Mouse (Mus musculus) embryonic facial prominence, embryonic 11.5 days (tissue): Measurements from ENCODE around the gene C3. TPM values are rescaled to one million over a fixed set of nuclear protein-coding genes. Genes with fewer than 3 reads are reported as not detected.

Experiments
- ATAC-seq: fragments of 200-750 bp; cut with Nextera tagmentation; replicated peaks from 2 replicates; pipeline ENCODE4 v1.8.0; 2017; ENCODE audit warnings: low read depth; ENCODE audit not compliant: insufficient number of reproducible peaks, low FRiP score, low TSS enrichment
- DNase-seq: peaks from one replicate; pipeline ENCODE4 v3.0.0-alpha.2; 2015; ENCODE audit warnings: low spot score
- H3K27ac ChIP-seq: fragments of 300-500 bp; sonication (generic); replicated peaks from 2 replicates; pipeline ENCODE4 v1.5.1; 2014; ENCODE audit warnings: mild to moderate bottlenecking, low read depth, low read length, control low read depth
- H3K27me3 ChIP-seq: fragments of 300-500 bp; sonication (generic); 2 replicates; pipeline ENCODE4 v1.6.1; 2014; ENCODE audit warnings: mild to moderate bottlenecking, low read length, moderate library complexity, mixed read lengths; ENCODE audit not compliant: control insufficient read depth, insufficient read depth
- H3K36me3 ChIP-seq: fragments of 300-500 bp; sonication (generic); replicated peaks from 2 replicates; pipeline ENCODE4 v1.6.1; 2014; ENCODE audit warnings: low read depth, mild to moderate bottlenecking, low read length, moderate library complexity, mixed read lengths; ENCODE audit not compliant: control insufficient read depth, insufficient read depth
- H3K4me1 ChIP-seq: fragments of 300-500 bp; sonication (generic); 2 replicates; pipeline ENCODE4 v1.6.1; 2014; ENCODE audit warnings: low read length, mixed read lengths; ENCODE audit not compliant: control insufficient read depth, insufficient read depth
- H3K4me2 ChIP-seq: fragments of 300-500 bp; sonication (generic); 2 replicates; pipeline ENCODE4 v1.6.1; 2014; ENCODE audit warnings: low read depth, mild to moderate bottlenecking, control low read depth, low read length, moderate library complexity
- H3K4me3 ChIP-seq: fragments of 300-500 bp; sonication (generic); 2 replicates; pipeline ENCODE4 v1.5.1; 2014; ENCODE audit warnings: low read depth, low read length, control low read depth
- H3K9ac ChIP-seq: fragments of 300-500 bp; sonication (generic); replicated peaks from 2 replicates; pipeline ENCODE4 v1.6.1; 2014; ENCODE audit warnings: mild to moderate bottlenecking, control low read depth, low read length
- H3K9me3 ChIP-seq: fragments of 300-500 bp; sonication (generic); replicated peaks from 2 replicates; pipeline ENCODE4 v1.6.1; 2016; ENCODE audit warnings: mild to moderate bottlenecking, low read length, inconsistent platforms, mixed read lengths; ENCODE audit not compliant: control insufficient read depth
- whole genome bisulfite sequencing: fragments of 180-500 bp; shearing (Covaris S2); extraction: QIAGEN DNeasy Blood & Tissue Kit; methylation state at CpG from one replicate; pipeline ENCODE4 v1.1.7; 2014; 5-methylcytosine and 5-hydroxymethylcytosine counted together
- polyA plus RNA-seq: library from polyadenylated mRNA; unstranded; fragments of >200 nt; fragmentation: Nextera tagmentation; extraction: Ambion mirVana; gene quantifications from 2 replicates; pipeline ENCODE4 v1.2.1, GENCODE M21; 2014

C3 gene
- polyA plus RNA-seq, 1 experiment from 2014 or later, result 0.35 TPM

DNA sequence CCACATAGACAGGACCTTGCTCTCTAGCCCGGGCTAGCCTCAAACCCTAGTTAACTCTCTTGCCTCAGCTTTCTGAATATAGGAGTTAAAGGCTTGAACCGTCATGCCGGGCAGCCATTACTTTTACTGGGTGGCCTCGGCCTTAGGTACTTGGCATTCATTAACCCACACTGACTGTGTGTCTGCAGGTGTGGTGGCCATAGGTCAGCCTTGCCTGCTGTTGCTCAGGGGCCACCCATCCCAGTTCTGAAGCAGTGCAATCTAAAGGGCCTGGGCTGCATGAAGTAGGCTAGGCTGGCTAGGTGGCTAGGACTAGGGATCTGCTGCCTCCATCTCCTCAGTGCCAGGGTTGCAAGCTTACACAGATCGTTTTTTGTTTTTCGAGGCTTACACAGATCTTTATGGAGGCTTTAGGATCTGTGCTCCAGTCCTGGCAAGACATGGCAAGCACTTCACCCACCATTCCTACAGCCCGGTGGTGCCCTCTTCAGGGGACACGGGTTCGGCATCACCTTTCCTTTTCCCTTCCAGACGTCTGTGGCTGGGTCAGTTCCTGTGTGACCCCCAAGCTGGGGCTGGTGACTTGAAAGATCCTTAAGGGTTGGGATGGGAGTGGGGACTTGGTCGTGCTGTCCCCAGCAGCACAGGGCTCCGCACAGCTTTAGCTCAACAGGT lies 6.5 kb upstream of the C3 start:
- Histone ChIP-seq H3K9ac (no peak overlapping the region), H3K4me1 (no peaks in the 10 kb centered on the region), H3K9me3 (no peaks in the 10 kb centered on the region), H3K27me3 (no peaks in the 10 kb centered on the region), H3K36me3 (no peaks in the 10 kb centered on the region), H3K4me2 (no peak overlapping the region), H3K27ac (no peak overlapping the region), H3K4me3 (no peak overlapping the region)
- ATAC-seq (no peak), DNase-seq (no peak)
- 80% methylated on average over 12 of the region's 12 CpGs for WGBS

- Histone ChIP-seq H3K9ac (no peak overlapping the region), H3K27ac (no peak overlapping the region), H3K4me2 (no peak overlapping the region), H3K36me3 (no peaks in the 10 kb centered on the region), H3K4me3 (no peak overlapping the region), H3K9me3 (no peaks in the 10 kb centered on the region), H3K4me1 (no peaks in the 10 kb centered on the region), H3K27me3 (no peaks in the 10 kb centered on the region)
- ATAC-seq (no peak), DNase-seq (no peak)
- 52% methylated on average over 7 of the region's 7 CpGs for WGBS
Measured at GRCm38 (mm10) chr17:57233038-57233437, 5.1 kb upstream of the C3 start.

DNA sequence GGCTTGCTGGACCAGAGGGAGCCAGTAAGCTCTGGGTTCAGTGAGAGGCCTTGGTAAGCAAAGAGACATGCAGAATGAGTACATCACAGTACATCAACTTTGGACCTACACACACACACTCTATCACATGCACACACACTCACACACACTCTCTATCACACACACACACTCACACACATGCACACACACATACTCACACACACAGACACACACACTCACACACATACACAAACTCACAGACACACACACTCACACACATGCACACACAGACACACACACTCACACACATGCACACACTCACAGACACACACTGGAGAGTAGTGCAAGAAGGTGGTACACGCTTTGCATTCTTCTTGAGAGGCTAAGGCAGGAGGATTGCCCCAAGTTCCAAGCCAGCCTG lies 4.3 kb upstream of the C3 start:
- Histone ChIP-seq H3K4me3 (no peak overlapping the region), H3K4me2 (no peak overlapping the region), H3K9me3 (no peaks in the 10 kb centered on the region), H3K27ac (no peak overlapping the region), H3K27me3 (no peaks in the 10 kb centered on the region), H3K9ac (no peak overlapping the region), H3K36me3 (no peaks in the 10 kb centered on the region), H3K4me1 (no peaks in the 10 kb centered on the region)
- DNase-seq, result no peak
- ATAC-seq, result no peak
- 81% methylated on average over 1 of the region's 1 CpGs for WGBS

DNA sequence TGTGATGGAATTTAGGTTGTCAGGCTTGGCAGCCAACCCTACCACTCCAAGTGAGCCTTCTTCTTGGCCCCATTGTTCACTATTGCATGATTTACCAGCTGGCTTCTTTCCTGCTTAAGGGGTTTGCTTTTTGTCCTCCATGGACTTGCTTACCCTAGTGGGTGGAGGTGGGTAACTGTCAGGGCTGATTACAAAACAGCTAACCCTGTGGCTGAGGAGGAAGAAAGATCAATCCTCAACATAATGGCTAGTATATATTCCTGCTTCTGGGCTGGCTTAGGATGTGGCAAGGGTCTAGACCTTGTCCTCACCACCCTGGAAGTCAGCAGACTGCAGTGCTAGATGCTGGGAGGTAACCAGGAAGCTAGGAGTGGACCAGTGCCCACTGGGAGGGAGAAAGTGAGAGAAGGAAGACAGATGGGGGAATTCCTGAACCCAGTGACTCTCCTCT lies 3.4 kb upstream of the C3 start:
- Histone ChIP-seq H3K4me1 (no peaks in the 10 kb centered on the region), H3K4me3 (no peak overlapping the region), H3K27ac (no peak overlapping the region), H3K9me3 (no peaks in the 10 kb centered on the region), H3K27me3 (no peaks in the 10 kb centered on the region), H3K36me3 (no peaks in the 10 kb centered on the region), H3K9ac (no peak overlapping the region), H3K4me2 (no peak overlapping the region)
- DNase-seq (no peak), ATAC-seq (no peak)

GRCm38 (mm10) chr17:57230728-57231125 lies 2.8 kb upstream of the C3 start:
- WGBS, result 69% methylated on average over 6 of the region's 6 CpGs
- Histone ChIP-seq H3K9me3 (no peaks in the 10 kb centered on the region), H3K36me3 (no peaks in the 10 kb centered on the region), H3K9ac (no peak overlapping the region), H3K27ac (no peak overlapping the region), H3K27me3 (no peaks in the 10 kb centered on the region), H3K4me2 (no peak overlapping the region), H3K4me1 (no peaks in the 10 kb centered on the region), H3K4me3 (no peak overlapping the region)
- ATAC-seq (no peak), DNase-seq (no peak)

DNA sequence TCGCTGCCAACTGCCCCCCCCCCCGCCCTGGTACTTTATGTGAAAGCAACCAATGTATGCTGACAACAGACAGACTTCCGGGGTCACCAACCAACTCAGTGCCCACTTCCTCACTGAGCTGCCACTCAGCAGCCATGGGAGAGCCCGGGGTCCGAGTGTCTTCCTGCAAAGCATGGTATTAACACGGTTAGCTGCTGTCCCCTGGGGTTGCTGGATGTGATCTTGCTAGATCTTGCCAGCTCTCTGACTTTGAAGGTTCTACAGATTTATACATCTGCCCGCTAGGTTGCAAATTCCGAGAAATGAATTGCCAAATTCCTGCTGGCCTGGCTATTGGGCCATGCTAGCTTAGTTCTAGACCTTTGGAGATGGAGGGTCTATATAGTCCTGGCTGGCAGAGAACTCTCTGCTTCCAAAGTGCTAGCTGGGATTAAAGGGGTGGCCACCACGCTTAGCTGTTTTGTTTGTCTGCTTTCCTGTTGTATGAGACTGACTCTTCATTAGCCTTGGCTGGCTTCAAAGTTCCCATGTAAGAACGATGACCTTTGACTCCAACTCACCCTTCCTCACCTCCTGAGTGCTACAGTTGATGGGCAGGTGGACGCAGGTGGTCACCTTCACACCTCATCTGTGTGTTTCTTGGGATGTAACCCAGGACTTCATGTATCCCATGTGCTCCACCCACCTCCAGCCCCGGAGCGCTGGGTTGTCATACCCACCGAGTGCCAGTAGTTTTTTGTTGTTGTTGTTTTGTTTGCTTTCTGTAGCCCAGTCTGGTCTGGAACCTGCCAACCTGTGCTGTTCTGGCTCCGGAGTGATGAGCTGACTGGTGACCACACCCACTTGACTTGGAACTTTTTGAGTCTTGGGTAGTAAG lies 2.2 kb upstream of the C3 start:
- Histone ChIP-seq H3K9ac (no peak overlapping the region), H3K36me3 (no peaks in the 10 kb centered on the region), H3K27ac (no peak overlapping the region), H3K4me2 (no peak overlapping the region), H3K4me1 (no peaks in the 10 kb centered on the region), H3K27me3 (no peaks in the 10 kb centered on the region), H3K4me3 (no peak overlapping the region), H3K9me3 (no peaks in the 10 kb centered on the region)
- no peak for ATAC-seq
- WGBS, result 83% methylated on average over 15 of the region's 15 CpGs
- DNase-seq, result no peak

DNA sequence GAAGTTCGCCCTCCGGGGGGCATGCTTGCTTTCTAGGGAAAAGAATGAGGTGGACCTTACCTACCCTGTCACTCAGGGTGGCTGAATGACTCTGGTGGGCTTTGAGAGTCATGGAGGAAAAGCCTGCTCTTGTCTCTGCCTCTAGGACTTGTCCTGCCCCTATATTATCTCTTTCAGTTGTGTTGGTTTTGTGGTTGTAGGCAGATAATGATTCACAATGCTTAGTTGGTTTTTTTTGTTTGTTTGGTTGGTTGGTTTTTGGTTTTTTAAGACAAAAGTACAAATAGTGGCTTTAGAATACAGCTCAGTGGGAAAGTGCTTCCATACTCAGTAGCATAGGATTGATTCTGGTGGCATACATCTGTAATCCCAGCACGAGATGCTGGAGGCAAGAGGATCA lies 937 bp upstream of the C3 start:
- Histone ChIP-seq H3K9me3 (no peaks in the 10 kb centered on the region), H3K9ac (no peak overlapping the region), H3K36me3 (no peaks in the 10 kb centered on the region), H3K4me1 (no peaks in the 10 kb centered on the region), H3K27ac (no peak overlapping the region), H3K27me3 (no peaks in the 10 kb centered on the region), H3K4me3 (no peak overlapping the region), H3K4me2 (no peak overlapping the region)
- no peak for ATAC-seq
- no peak for DNase-seq
- WGBS, result 79% methylated on average over 3 of the region's 3 CpGs

- DNase-seq (no peak), ATAC-seq (no peak)
- Histone ChIP-seq H3K27ac (no peak overlapping the region), H3K9ac (no peak overlapping the region), H3K27me3 (no peaks in the 10 kb centered on the region), H3K9me3 (no peaks in the 10 kb centered on the region), H3K4me1 (no peaks in the 10 kb centered on the region), H3K4me2 (no peak overlapping the region), H3K4me3 (no peak overlapping the region), H3K36me3 (no peaks in the 10 kb centered on the region)
- WGBS, result 88% methylated on average over 2 of the region's 2 CpGs
Measured at GRCm38 (mm10) chr17:57227468-57227867, 468 bp downstream of the C3 start.
